Mouse (Mus musculus) embryonic facial prominence, embryonic 10.5 days (tissue): ENCODE measurements at regions not wholly inside any gene's neighbourhood (a gene's known extent, or its start where the extent isn't known, plus 50 kb on each side); places are given as distances from the start of the nearest gene placed in this dataset.

Source experiments
- DNase-seq: peaks from one replicate; pipeline ENCODE4 v3.0.0-alpha.2; 2017; ENCODE audit warnings: low spot score
- H3K27ac ChIP-seq: fragments of 300-500 bp; sonication (generic); replicated peaks from 2 replicates; pipeline ENCODE4 v1.5.1; 2016; ENCODE audit warnings: mild to moderate bottlenecking
- H3K27me3 ChIP-seq: fragments of 300-500 bp; sonication (generic); replicated peaks from 2 replicates; pipeline ENCODE4 v1.6.1; 2016; ENCODE audit warnings: low read depth, mild to moderate bottlenecking; ENCODE audit not compliant: poor library complexity, severe bottlenecking
- H3K36me3 ChIP-seq: fragments of 300-500 bp; sonication (generic); replicated peaks from 2 replicates; pipeline ENCODE4 v1.6.1; 2016; ENCODE audit warnings: mild to moderate bottlenecking, moderate library complexity
- H3K4me1 ChIP-seq: fragments of 300-500 bp; sonication (generic); 2 replicates; pipeline ENCODE4 v1.6.1; 2016
- H3K4me3 ChIP-seq: fragments of 300-500 bp; sonication (generic); 2 replicates; pipeline ENCODE4 v1.5.1; 2016; ENCODE audit warnings: mild to moderate bottlenecking, moderate library complexity
- H3K9me3 ChIP-seq: fragments of 300-500 bp; sonication (generic); 2 replicates; pipeline ENCODE4 v1.6.1; 2016; ENCODE audit warnings: mild to moderate bottlenecking
- WGBS: fragments of 180-500 bp; shearing (Covaris S2); methylation state at CpG from one replicate; pipeline ENCODE4 v1.1.7; 2016; 5-methylcytosine and 5-hydroxymethylcytosine counted together

GRCm38 (mm10) chr8:116403366-116403765 lies 101.4 kb upstream of the Dynlrb2 start:
- Histone ChIP-seq H3K9me3 (no peaks in the 10 kb centered on the region), H3K4me1 (no peaks in the 10 kb centered on the region), H3K27ac (no peak overlapping the region), H3K4me3 (no peak overlapping the region), H3K36me3 (no peaks in the 10 kb centered on the region), H3K27me3 (no peaks in the 10 kb centered on the region)
- 85% methylated on average over 5 of the region's 5 CpGs for WGBS
- DNase-seq: no peak

GRCm38 (mm10) chr8:116399452-116399851 lies 105.3 kb upstream of the Dynlrb2 start:
- DNase-seq: no peak
- 65% methylated on average over 2 of the region's 2 CpGs for WGBS
- H3K4me3 ChIP-seq: no peak overlapping the region

GRCm38 (mm10) chr8:116398565-116399205 lies 106.1 kb upstream of the Dynlrb2 start:
- no peaks in the 10 kb centered on the region for H3K9me3 ChIP-seq
- DNase-seq: no peak
- H3K36me3 ChIP-seq: no peaks in the 10 kb centered on the region
- H3K4me3 ChIP-seq: no peak overlapping the region
- H3K27me3 ChIP-seq: no peaks in the 10 kb centered on the region
- no peak overlapping the region for H3K27ac ChIP-seq
- no peaks in the 10 kb centered on the region for H3K4me1 ChIP-seq
- WGBS: 87% methylated on average over 11 of the region's 11 CpGs

More at GRCm38 (mm10) chr8:116399452-116399851, 105.3 kb upstream of the Dynlrb2 start:
- no peaks in the 10 kb centered on the region for H3K9me3 ChIP-seq
- no peak overlapping the region for H3K27ac ChIP-seq
- no peaks in the 10 kb centered on the region for H3K4me1 ChIP-seq
- H3K27me3 ChIP-seq: no peaks in the 10 kb centered on the region
- no peaks in the 10 kb centered on the region for H3K36me3 ChIP-seq

- H3K4me1 ChIP-seq: peaks cover 5% of the 10 kb centered on the region; the same call in 1 of the 2 replicates
- H3K36me3 ChIP-seq: no peaks in the 10 kb centered on the region
- H3K9me3 ChIP-seq: no peaks in the 10 kb centered on the region
- no peak overlapping the region for H3K27ac ChIP-seq
- 92% methylated on average over 23 of the region's 23 CpGs for WGBS
- no peak overlapping the region for H3K4me3 ChIP-seq
- DNase-seq: no peak
- no peaks in the 10 kb centered on the region for H3K27me3 ChIP-seq
Measured at GRCm38 (mm10) chr8:116385193-116385955, 119.4 kb upstream of the Dynlrb2 start.

GRCm38 (mm10) chr8:116384418-116385089 lies 120.2 kb upstream of the Dynlrb2 start:
- no peak for DNase-seq
- H3K27me3 ChIP-seq: no peaks in the 10 kb centered on the region
- no peak overlapping the region for H3K4me3 ChIP-seq
- peaks cover 5% of the 10 kb centered on the region; the same call in 1 of the 2 replicates for H3K4me1 ChIP-seq
- H3K9me3 ChIP-seq: no peaks in the 10 kb centered on the region
- 86% methylated on average over 15 of the region's 15 CpGs for WGBS
- no peaks in the 10 kb centered on the region for H3K36me3 ChIP-seq
- H3K27ac ChIP-seq: 0 out of 2 replicates have a peak overlapping the region, but pooled peaks have one; percentile 30

GRCm38 (mm10) chr8:116383495-116384417 lies 121.0 kb upstream of the Dynlrb2 start:
- Histone ChIP-seq H3K27me3 (no peaks in the 10 kb centered on the region), H3K27ac (0 out of 2 replicates have a peak overlapping the region, but pooled peaks have one; percentile 30), H3K9me3 (no peaks in the 10 kb centered on the region), H3K4me3 (no peak overlapping the region), H3K4me1 (peaks cover 5% of the 10 kb centered on the region; the same call in 1 of the 2 replicates), H3K36me3 (no peaks in the 10 kb centered on the region)
- DNase-seq: no peak
- 65% methylated on average over 13 of the region's 14 CpGs for WGBS

- Histone ChIP-seq H3K4me3 (no peak overlapping the region), H3K27me3 (no peaks in the 10 kb centered on the region), H3K9me3 (no peaks in the 10 kb centered on the region), H3K4me1 (peaks cover 5% of the 10 kb centered on the region; the same call in 1 of the 2 replicates), H3K27ac (no peak overlapping the region), H3K36me3 (no peaks in the 10 kb centered on the region)
- 87% methylated on average over 8 of the region's 8 CpGs for WGBS
- DNase-seq: no peak
Measured at GRCm38 (mm10) chr8:116383036-116383435, 121.7 kb upstream of the Dynlrb2 start.

- no peak for DNase-seq
- WGBS: 89% methylated on average over 4 of the region's 4 CpGs
Measured at GRCm38 (mm10) chr8:116380601-116381000, 124.2 kb upstream of the Dynlrb2 start.

GRCm38 (mm10) chr8:116379851-116380250 lies 124.9 kb upstream of the Dynlrb2 start:
- no peak for DNase-seq
- H3K9me3 ChIP-seq: no peaks in the 10 kb centered on the region
- no peak overlapping the region; the same call in 1 of the 2 replicates for H3K27ac ChIP-seq
- no peak overlapping the region for H3K4me3 ChIP-seq
- H3K27me3 ChIP-seq: no peaks in the 10 kb centered on the region
- H3K36me3 ChIP-seq: no peaks in the 10 kb centered on the region
- peaks cover 5% of the 10 kb centered on the region; the same call in 1 of the 2 replicates for H3K4me1 ChIP-seq
- 82% methylated on average over 3 of the region's 3 CpGs for WGBS

More at GRCm38 (mm10) chr8:116380601-116381000, 124.2 kb upstream of the Dynlrb2 start:
- Histone ChIP-seq H3K4me1 (peaks cover 5% of the 10 kb centered on the region; the same call in 1 of the 2 replicates), H3K36me3 (no peaks in the 10 kb centered on the region), H3K27ac (no peak overlapping the region), H3K27me3 (no peaks in the 10 kb centered on the region), H3K9me3 (no peaks in the 10 kb centered on the region), H3K4me3 (no peak overlapping the region)

- H3K9me3 ChIP-seq: no peaks in the 10 kb centered on the region
- H3K36me3 ChIP-seq: no peaks in the 10 kb centered on the region
- no peak overlapping the region for H3K27ac ChIP-seq
- WGBS: 88% methylated on average over 5 of the region's 5 CpGs
- no peak overlapping the region for H3K4me3 ChIP-seq
- peaks cover 19% of the 10 kb centered on the region for H3K4me1 ChIP-seq
- no peaks in the 10 kb centered on the region for H3K27me3 ChIP-seq
- DNase-seq: no peak
Measured at GRCm38 (mm10) chr8:116375758-116376157, 129.0 kb upstream of the Dynlrb2 start.

- 83% methylated on average over 4 of the region's 4 CpGs for WGBS
Measured at GRCm38 (mm10) chr8:116373063-116373462, 131.7 kb upstream of the Dynlrb2 start.

GRCm38 (mm10) chr8:116372574-116372973 lies 132.2 kb upstream of the Dynlrb2 start:
- H3K4me1 ChIP-seq: peaks cover 25% of the 10 kb centered on the region
- no peaks in the 10 kb centered on the region for H3K9me3 ChIP-seq
- no peaks in the 10 kb centered on the region for H3K27me3 ChIP-seq
- no peak overlapping the region for H3K27ac ChIP-seq
- no peak overlapping the region for H3K4me3 ChIP-seq
- no peak for DNase-seq
- 75% methylated on average over 3 of the region's 3 CpGs for WGBS
- no peaks in the 10 kb centered on the region for H3K36me3 ChIP-seq

More at GRCm38 (mm10) chr8:116373063-116373462, 131.7 kb upstream of the Dynlrb2 start:
- H3K9me3 ChIP-seq: no peaks in the 10 kb centered on the region
- DNase-seq: no peak
- no peak overlapping the region for H3K27ac ChIP-seq
- no peaks in the 10 kb centered on the region for H3K36me3 ChIP-seq
- peaks cover 24% of the 10 kb centered on the region for H3K4me1 ChIP-seq
- no peaks in the 10 kb centered on the region for H3K27me3 ChIP-seq
- H3K4me3 ChIP-seq: no peak overlapping the region
